Mouse (Mus musculus): ENCODE measurements around the gene Adamtsl3.

- peak; percentile 49 for TF ChIP-seq CTCF (IDR thresholded peaks at IDR 0.05; ENCODE audit: control insufficient read depth, insufficient read depth, low read length)
- no peak for TF ChIP-seq POLR2A (IDR thresholded peaks at IDR 0.05; ENCODE audit: borderline replicate concordance, control insufficient read depth, low read depth, low read length)
These were observed 168.6 kb downstream of the Adamtsl3 start for GRCm38 (mm10) chr7:82504101-82504500.

Measured in bone marrow, adult 2 months (tissue).